ENCODE assay signal across 13 mouse cellular contexts in genomic region chr1:193255032-193255431, GRCm38 (mm10). TPM values are rescaled to one million over a fixed set of nuclear protein-coding genes. Genes with fewer than 3 reads are reported as not detected.
"Had no signal": no experiment of that assay in that cellular context is flagged by ENCODE, and none has a peak within 500 bp of the region (broad histone marks: within the 10 kb centered on the region; RNA-seq: fewer than 3 reads in every experiment).

No protein-coding gene starts in this region.

- H3K4me3 ChIP-seq: liver, embryonic 13.5 days; liver, embryonic 15.5 days; lung, embryonic 15.5 days; megakaryocyte, embryonic 14.5 days; midbrain, embryonic 13.5 days; midbrain, embryonic 15.5 days; neural tube, embryonic 12.5 days; stomach, embryonic 15.5 days had no signal

- ATAC-seq: liver, postnatal 0 days had no signal

- H3K36me3 ChIP-seq: liver, embryonic 13.5 days; liver, embryonic 15.5 days; lung, embryonic 15.5 days; midbrain, embryonic 13.5 days; midbrain, embryonic 15.5 days; neural tube, embryonic 12.5 days; stomach, embryonic 15.5 days had no signal

- H3K4me2 ChIP-seq: liver, embryonic 13.5 days; liver, embryonic 15.5 days; lung, embryonic 15.5 days; midbrain, embryonic 11.5 days; midbrain, embryonic 13.5 days; midbrain, embryonic 15.5 days; neural tube, embryonic 12.5 days; stomach, embryonic 15.5 days had no signal

- H3K4me1 ChIP-seq: liver, embryonic 13.5 days; liver, embryonic 15.5 days; megakaryocyte, embryonic 14.5 days; midbrain, embryonic 13.5 days; midbrain, embryonic 15.5 days; stomach, embryonic 15.5 days had no signal

- H3K27ac ChIP-seq: liver, embryonic 13.5 days; liver, embryonic 15.5 days; lung, embryonic 15.5 days; macrophage; midbrain, embryonic 13.5 days; midbrain, embryonic 15.5 days; neural tube, embryonic 12.5 days; stomach, embryonic 15.5 days; stomach, postnatal 0 days had no signal

- DNase-seq: liver, embryonic 13.5 days had no signal

- H3K27me3 ChIP-seq: liver, embryonic 13.5 days; liver, embryonic 15.5 days; lung, embryonic 15.5 days; midbrain, embryonic 13.5 days; midbrain, embryonic 15.5 days; neural tube, embryonic 12.5 days; stomach, embryonic 15.5 days had no signal

- H3K9ac ChIP-seq: liver, embryonic 13.5 days; liver, embryonic 15.5 days; liver, postnatal 0 days; lung, embryonic 15.5 days; midbrain, embryonic 13.5 days; midbrain, embryonic 15.5 days; neural tube, embryonic 12.5 days; stomach, embryonic 15.5 days had no signal

- H3K9me3 ChIP-seq: liver, embryonic 13.5 days; liver, embryonic 15.5 days; lung, embryonic 15.5 days; midbrain, embryonic 13.5 days; midbrain, embryonic 15.5 days; neural tube, embryonic 12.5 days; stomach, embryonic 15.5 days had no signal

RNA-seq across cellular contexts. Expression of gene Hsd11b1, which starts 8.8 kb away (rescaled TPM):
- polyA plus RNA-seq: midbrain, embryonic 11.5 days; midbrain, embryonic 13.5 days; midbrain, embryonic 15.5 days; neural tube, embryonic 12.5 days; neural tube, embryonic 14.5 days had no signal

RNA-seq across cellular contexts. Expression of gene Lamb3, which starts 47.5 kb away (rescaled TPM):
- polyA plus RNA-seq: macrophage; midbrain, embryonic 11.5 days had no signal
